Mouse (Mus musculus) T-helper 2 cell (primary cell): ENCODE results near the gene Slc7a5.

Experiments used
- in situ Hi-C: fragments of 300-600 bp; cut with MboI, MseI; formaldehyde crosslinking; loops from one replicate; pipeline ENCODE4 v1.15.1; 2025; ENCODE audit warnings: high pct_unique_total_duplicates

Slc7a5 gene

GRCm38 (mm10) chr8:121907587-121908248 lies at the start of gene Slc7a5:
Gene Slc7a5, minus strand, starts transcription at chr8:121907694.
- in situ Hi-C loops = no loop called here

- in situ Hi-C loops = no loop called here
Observed at GRCm38 (mm10) chr8:121955825-121956500, 48.5 kb upstream of the Slc7a5 start.

DNA sequence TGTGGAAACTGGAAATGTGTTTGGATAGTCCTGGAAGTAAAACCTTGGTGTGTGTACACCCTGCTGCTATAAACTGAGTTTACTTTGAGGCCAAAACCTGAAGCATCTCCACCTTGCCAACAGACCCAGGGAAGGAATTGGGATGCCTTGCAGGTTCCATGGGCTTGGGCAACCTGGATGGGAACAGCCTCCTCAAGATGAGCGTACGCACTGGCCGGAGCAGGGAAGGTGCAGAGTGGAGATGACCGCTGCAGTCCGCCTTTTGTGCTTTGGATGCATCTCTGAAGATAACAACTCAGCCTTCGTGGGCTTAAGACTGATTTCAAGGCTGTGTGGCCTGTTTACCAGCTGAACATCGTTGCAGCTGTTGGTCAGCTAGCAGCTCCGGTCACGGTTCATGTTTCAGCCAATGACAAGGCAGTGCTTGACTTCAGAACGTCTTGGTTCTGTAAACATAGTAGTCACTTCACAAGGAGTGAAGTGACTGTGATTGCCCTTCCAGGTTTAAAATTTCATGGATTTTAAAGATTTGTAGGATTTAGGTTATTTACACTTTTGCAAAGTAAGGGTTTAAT lies 47.6 kb upstream of the Slc7a5 start:
- in situ Hi-C loops = no loop called here

DNA sequence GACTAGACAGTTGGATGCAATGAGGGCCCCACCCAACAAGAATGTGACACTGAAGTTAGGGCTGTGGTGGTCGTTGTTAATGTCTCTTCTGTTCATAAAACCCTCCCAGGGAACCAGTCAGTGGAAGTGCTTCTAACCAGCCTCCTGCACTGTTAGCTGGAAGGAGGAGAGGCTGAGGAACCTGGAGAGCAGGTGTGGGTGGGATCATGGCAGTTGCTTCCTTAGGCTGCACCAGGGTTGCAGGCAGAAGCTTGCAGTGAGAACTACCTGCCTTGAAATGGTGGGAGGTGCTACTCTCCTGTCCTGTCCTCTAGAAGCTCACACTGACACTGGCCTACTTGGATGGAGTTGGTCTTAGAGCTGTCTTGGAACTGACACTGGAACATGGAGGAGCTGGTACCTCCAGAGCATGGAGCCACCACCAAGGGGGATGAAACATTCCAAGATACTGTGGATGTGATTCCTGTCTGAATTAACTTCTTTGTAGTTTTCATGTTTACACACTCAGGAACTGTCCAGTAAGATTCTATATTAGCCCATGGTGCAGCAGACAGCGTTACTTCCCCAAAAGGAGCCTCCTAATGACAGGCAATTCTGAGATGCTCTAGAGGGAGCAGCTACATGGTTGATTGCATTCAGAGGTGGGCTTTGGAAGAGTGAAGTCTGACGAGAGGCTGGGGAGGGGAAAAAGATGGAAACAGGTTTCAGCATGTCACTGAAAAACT lies 46.5 kb upstream of the Slc7a5 start:
- in situ Hi-C loops = no loop called here

DNA sequence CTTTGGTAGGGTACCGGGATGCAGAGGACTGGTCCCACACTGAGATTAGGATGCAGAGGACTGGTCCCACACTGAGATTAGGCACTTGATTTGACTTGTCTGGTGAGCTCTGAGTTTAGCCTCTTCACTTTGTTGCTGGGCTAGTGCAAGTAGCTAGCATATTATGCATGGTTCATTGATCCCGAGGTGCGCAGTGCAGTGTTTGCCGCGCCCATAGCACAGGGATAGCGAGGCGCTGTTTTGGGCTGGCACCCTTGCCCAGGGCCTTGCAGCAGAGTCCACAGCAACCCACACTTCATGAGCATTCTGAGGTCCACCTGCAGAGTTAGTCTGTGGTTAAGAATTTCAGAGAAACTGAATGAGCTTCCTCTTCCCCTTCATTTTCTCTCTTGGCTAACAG lies 45.3 kb upstream of the Slc7a5 start:
- in situ Hi-C loops = no loop called here

GRCm38 (mm10) chr8:121952122-121952521 lies 44.6 kb upstream of the Slc7a5 start:
- in situ Hi-C loops = no loop called here

DNA sequence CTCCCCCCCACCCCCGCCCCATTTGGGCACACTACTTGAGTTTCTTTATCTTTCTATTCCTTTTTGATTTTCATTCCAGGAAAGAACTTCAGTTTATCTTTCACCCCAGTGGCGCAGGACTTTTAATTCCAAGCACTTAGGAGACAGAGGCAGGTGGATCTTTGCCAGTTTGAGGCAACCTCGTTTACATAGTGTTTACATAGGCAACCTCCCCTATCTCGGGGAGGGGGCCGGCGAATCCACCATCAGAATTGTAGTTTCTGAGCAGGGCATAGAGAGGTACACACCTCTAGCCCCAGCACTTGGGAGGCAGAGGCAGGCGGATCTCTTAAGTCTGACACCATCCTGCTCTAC lies 44.1 kb upstream of the Slc7a5 start:
- in situ Hi-C loops = no loop called here

DNA sequence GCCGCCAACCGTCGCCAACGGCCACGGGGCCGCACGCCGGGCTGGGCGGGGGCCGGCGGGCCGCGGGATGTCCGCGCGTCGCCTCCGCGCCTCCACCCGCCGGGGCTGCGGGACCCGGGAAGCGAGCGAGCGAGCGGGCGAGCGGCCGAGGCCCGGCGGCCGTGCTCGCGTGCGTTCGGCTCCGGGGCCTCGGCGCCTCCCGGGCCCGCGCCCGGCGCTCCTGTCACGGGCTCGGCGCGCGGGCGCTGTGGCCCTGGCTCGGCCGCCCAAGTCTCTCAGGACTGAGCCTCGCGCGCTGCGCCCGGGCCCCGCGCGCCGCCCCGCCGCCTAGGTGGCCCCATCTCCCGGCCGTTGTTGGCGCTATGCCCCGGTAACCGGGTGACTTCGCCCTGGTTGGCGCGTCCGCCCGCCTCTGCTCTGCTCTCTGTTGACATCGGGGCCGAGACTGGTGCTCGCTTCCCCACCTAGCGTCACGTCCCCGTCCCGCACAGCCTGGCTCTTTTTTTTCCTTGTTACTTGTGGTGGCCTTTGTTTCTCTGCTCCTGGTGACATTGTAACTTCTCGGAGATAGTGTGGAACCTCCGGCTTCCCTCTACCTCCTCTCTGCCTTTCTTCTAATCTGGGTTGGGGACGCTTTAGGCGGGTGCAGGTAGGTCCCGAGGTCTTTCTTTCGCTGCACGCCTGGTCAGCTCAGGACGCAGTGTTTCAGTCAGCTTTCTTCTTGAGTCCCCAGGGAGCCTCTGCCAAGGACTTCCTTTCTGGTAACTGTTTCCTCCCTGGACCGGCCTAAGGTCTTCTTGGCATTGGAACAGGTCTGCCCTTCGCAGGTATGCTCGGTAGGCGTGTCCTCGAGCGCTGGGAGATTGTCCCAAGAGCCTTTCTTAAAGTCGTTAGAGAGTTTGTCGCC lies 43.5 kb upstream of the Slc7a5 start:
- in situ Hi-C loops = no loop called here

- in situ Hi-C loops = no loop called here
Observed at GRCm38 (mm10) chr8:121949941-121950748, 42.7 kb upstream of the Slc7a5 start.

DNA sequence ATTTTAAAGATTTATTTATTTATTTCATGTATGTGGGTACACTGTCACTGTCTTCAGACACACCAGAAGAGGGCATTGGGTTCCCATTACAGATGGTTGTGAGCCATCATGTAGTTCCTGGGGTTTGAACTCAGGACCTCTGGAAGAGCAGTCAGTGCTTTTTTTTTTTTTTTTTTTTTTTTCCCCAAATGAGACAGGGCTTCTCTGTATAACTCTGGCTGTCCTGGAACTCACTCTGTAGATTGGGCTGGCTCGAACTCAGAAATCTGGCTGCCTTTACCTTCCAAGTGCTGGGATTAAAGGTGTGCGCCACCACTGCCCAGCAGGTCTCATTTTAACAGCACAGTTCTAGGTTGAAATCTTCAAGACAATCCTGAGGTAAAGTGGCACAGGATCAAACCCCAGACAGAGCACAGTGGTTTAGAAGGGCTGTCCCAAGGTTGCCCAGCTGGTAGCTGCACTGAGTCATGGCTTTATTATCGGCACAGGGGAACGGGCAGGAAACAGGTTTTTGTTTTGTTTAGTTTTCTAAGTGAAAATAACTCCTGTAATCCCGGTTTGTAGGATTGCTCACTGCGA lies 41.8 kb upstream of the Slc7a5 start, which contains the start of gene Banp:
Gene Banp (plus strand): TSS at position 529 of the 579 bp plus-strand sequence.
- in situ Hi-C loops = no loop called here

DNA sequence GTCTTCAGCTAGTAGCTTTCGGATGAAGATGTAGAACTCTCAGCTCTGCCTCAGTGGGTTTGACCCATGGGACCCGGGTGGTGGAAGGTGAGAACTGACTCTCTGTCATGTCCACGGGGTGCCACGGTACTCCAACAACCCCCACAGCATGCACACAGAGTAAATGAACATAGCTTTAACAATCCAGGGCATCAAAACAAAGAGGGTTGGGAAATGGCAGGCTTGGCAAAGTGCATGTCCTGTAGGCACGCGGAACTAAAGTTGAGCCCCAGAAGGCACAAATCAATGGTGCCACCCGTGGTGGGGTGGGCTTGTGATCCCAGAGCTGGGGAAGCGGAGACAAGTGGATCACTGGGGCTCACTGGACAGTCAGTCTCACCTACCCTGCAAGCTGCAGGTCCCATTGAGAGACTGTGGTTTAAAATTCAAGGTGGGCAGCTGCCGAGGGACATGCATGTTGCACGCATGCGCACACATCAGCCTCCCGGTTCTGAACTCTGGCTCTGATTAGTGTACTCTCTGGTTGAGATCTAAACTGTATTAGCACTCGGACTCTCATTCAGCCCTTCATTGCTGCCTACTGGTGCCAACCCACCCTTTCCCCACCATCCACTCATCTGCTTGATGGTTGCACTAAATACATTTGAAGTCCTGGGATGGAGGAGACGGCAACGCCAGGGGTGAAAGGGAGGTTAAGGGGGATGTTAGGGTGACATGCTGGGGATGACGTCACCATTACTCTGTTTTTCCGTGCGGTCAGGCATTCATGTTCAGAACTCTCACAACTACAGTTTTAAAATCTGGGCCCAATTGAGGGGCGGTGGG lies 41.0 kb upstream of the Slc7a5 start:
- in situ Hi-C loops = no loop called here

GRCm38 (mm10) chr8:121947753-121948141 lies 40.3 kb upstream of the Slc7a5 start:
- in situ Hi-C loops = no loop called here

- in situ Hi-C loops = no loop called here
Observed at GRCm38 (mm10) chr8:121947047-121947752, 39.7 kb upstream of the Slc7a5 start.

GRCm38 (mm10) chr8:121946351-121946750 lies 38.9 kb upstream of the Slc7a5 start:
- in situ Hi-C loops = no loop called here

DNA sequence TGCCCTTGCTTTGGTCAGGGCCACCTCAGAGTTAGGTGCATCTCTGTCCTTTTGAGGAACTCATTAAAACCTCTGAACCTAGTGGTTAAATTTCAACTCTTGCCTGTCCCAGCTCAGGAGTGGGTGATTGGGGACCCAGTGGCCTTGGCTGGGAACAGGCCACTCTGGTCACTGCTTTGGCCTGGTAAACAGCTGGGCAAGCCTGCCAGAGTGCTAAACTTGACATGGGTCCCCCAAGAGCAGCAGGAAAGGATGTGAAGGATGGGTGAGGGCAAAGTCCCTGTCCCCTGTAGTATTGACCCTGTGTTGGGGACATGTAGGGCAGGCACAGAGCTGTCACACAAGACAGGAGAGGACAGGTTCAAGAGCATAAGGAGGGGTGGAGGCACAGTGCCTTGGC lies 37.3 kb upstream of the Slc7a5 start, which contains the start of gene Car5a:
Gene Car5a (minus strand): TSS at position 74 of the 400 bp plus-strand sequence.
- in situ Hi-C loops = no loop called here

DNA sequence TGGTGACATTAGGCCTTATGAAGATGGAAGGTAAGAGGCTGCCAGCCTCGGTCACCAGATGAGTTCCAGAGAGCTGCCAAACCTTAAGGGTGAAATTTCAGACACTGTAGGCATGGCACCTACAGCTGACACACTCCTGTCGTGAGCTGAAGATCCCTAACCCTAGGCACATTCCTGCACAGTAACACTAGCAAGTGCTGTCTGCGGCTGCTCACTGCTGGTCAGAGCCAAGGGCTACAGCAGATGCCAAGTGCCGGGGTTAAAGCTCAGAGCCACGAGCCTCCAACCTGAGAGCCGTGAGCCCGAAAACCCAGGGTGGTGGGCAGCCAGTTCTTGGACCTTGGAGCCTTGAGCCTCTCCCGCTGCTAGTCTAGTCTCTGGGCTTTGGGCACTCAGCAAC lies 36.2 kb upstream of the Slc7a5 start:
- in situ Hi-C loops = no loop called here

DNA sequence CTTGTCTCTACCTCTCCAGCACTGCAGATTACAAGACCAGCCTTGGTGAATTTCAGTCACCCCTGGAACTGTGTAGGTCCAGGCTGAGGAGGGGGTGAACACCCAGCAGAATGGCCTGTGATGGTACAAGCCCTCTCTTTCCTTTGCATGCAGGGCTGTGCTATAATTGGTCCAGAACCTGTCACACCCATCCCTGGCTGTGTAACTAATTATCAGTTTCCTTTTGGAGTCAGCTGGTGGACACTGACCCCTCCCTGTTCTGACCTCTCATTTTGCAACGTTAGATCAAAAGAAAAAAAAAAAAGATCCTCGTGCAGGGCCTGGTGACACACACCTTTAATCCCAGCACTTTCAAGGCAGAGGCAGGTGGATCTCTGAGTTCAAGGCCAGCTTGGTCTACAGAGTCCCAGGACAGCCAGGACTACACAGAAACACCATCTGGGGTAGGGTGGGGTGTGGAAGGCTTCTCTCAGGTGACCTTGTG lies 35.6 kb upstream of the Slc7a5 start:
- in situ Hi-C loops = no loop called here

DNA sequence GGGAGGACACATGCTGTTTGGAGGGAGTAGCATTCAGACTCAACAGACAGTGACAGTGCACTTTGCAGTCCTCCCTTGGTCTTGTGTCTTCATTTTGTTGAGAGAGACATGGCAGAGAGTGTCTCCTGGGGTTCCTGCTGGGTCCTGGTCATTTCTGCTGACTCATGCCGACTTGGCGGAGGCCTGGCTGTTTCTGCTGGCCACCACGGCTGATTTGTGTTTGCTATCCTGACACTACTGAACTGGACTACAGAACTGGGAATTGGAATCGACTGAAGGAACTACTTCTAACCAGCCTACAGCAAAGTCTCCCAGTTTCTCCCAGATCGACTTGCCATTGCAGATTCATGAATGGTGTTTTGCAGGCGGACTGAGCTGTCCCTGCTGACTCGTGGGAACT lies 31.2 kb upstream of the Slc7a5 start:
- in situ Hi-C loops = no loop called here
